Mouse (Mus musculus) adrenal gland, postnatal 0 days (tissue): ENCODE measurements around the gene Slc25a40. TPM values are rescaled to one million over a fixed set of nuclear protein-coding genes. Genes with fewer than 3 reads are reported as not detected.

Source experiments
- polyA plus RNA-seq: library from polyadenylated mRNA; unstranded; fragments of >200 nt; fragmentation: Nextera tagmentation; extraction: Ambion mirVana; gene quantifications from 2 replicates; pipeline ENCODE4 v1.2.1, GENCODE M21; 2015

Gene Slc25a40
- 6.8 and 8.2 TPM in 2 replicates for polyA plus RNA-seq

GRCm38 (mm10) chr5:8422157-8422931 is at the start of gene Slc25a40, which contains the start of gene Dbf4:
Slc25a40 (plus strand) TSS chr5:8422850.
Dbf4 (minus strand) TSS chr5:8422716.

Other genes with a start within 250 kb of the Slc25a40 start
- gene Adam22, start 54.7 kb upstream of the Slc25a40 start, polyA plus RNA-seq = 5.5 and 8.8 TPM in 2 replicates
- gene Dbf4, start 134 bp upstream of the Slc25a40 start, polyA plus RNA-seq = 9.9 and 11.9 TPM in 2 replicates
- gene Rundc3b, start 200.1 kb downstream of the Slc25a40 start, polyA plus RNA-seq = 5.2 and 6.8 TPM in 2 replicates
- 3.7 and 3.8 TPM in 2 replicates for gene Abcb1a, start 237.2 kb downstream of the Slc25a40 start, polyA plus RNA-seq